Mouse (Mus musculus): ENCODE results near the gene Ube2u. TPM values are rescaled to one million over a fixed set of nuclear protein-coding genes. Genes with fewer than 3 reads are reported as not detected.

Ube2u gene
- polyA plus RNA-seq, 1 experiment from 2014 or later = 0.63 TPM

GRCm38 (mm10) chr4:100588236-100589206 is 109.9 kb downstream of the Ube2u start:
- H3K36me3 ChIP-seq (replicated peaks) = no peaks in the 10 kb centered on the region
- H3K4me2 ChIP-seq = peak overlapping the region; percentile 81
- peak overlapping the region; percentile 38 for H3K4me3 ChIP-seq
- no peaks in the 10 kb centered on the region for H3K27me3 ChIP-seq (replicated peaks)
- 2% methylated on average over 21 of the region's 21 CpGs for WGBS
- H3K27ac ChIP-seq = peak overlapping the region; percentile 75
- peaks cover 16% of the 10 kb centered on the region for H3K4me1 ChIP-seq
- H3K9me3 ChIP-seq = no peaks in the 10 kb centered on the region
- peak overlapping the region; percentile 26; the same call in 1 of the 2 replicates for H3K9ac ChIP-seq
- peak; percentile 93 for ATAC-seq (replicated peaks)

GRCm38 (mm10) chr4:100595771-100596170 is 117.1 kb downstream of the Ube2u start:
- no peak overlapping the region for H3K4me3 ChIP-seq
- 95% methylated on average over 4 of the region's 4 CpGs for WGBS
- no peak for ATAC-seq (replicated peaks)

GRCm38 (mm10) chr4:100596630-100597029 is 118.0 kb downstream of the Ube2u start:
- H3K9ac ChIP-seq = no peak overlapping the region
- WGBS = 42% methylated on average over 5 of the region's 5 CpGs
- H3K9me3 ChIP-seq = no peaks in the 10 kb centered on the region
- ATAC-seq (replicated peaks) = peak; percentile 71; the same call in 1 of the 2 replicates
- no peak overlapping the region for H3K4me2 ChIP-seq
- no peak overlapping the region for H3K4me3 ChIP-seq
- peaks cover 18% of the 10 kb centered on the region for H3K4me1 ChIP-seq
- no peaks in the 10 kb centered on the region for H3K27me3 ChIP-seq (replicated peaks)
- H3K36me3 ChIP-seq (replicated peaks) = no peaks in the 10 kb centered on the region
- H3K27ac ChIP-seq = peak overlapping the region; percentile 19; the same call in 1 of the 2 replicates

More at GRCm38 (mm10) chr4:100595771-100596170, 117.1 kb downstream of the Ube2u start:
- Histone ChIP-seq H3K27me3 (replicated peaks) (no peaks in the 10 kb centered on the region), H3K4me1 (peaks cover 18% of the 10 kb centered on the region), H3K9ac (no peak overlapping the region), H3K27ac (no peak overlapping the region), H3K4me2 (no peak overlapping the region), H3K9me3 (no peaks in the 10 kb centered on the region), H3K36me3 (replicated peaks) (no peaks in the 10 kb centered on the region)

- Histone ChIP-seq H3K36me3 (replicated peaks) (no peaks in the 10 kb centered on the region), H3K4me2 (no peak overlapping the region), H3K27ac (peak overlapping the region; percentile 19; the same call in 1 of the 2 replicates), H3K9me3 (no peaks in the 10 kb centered on the region), H3K9ac (no peak overlapping the region), H3K4me1 (peaks cover 18% of the 10 kb centered on the region), H3K27me3 (replicated peaks) (no peaks in the 10 kb centered on the region), H3K4me3 (no peak overlapping the region)
- WGBS = 68% methylated on average over 4 of the region's 4 CpGs
- ATAC-seq (replicated peaks) = peak; percentile 68; the same call in 1 of the 2 replicates
These were observed 118.4 kb downstream of the Ube2u start for GRCm38 (mm10) chr4:100597049-100597448.

Measured in midbrain, embryonic 15.5 days (tissue).